Mouse (Mus musculus) small intestine, adult 2 months (tissue): ENCODE measurements around the gene Mrtfa.

Experiments
- CTCF ChIP-seq: fragments of 200-500 bp; IDR thresholded peaks from 2 replicates; pipeline ENCODE4 v1.5.1; 2012; ENCODE audit warnings: low read depth, mild to moderate bottlenecking, control low read depth, inconsistent platforms, low read length, moderate library complexity, mixed read lengths; ENCODE audit not compliant: insufficient replicate concordance, insufficient read length; ENCODE audit errors: extremely low read depth
- POLR2A ChIP-seq: fragments of 200-500 bp; IDR thresholded peaks from 2 replicates; pipeline ENCODE4 v1.6.1; 2012; ENCODE audit warnings: low read depth, mild to moderate bottlenecking, control low read depth, inconsistent platforms, low read length, moderate library complexity

- TF ChIP-seq CTCF (no peak), POLR2A (no peak)
Observed at GRCm38 (mm10) chr15:81097456-81097855, 93.1 kb downstream of the Mrtfa start.
